Mouse (Mus musculus): ENCODE results near the gene Ano5.

The Ano5 gene

DNA sequence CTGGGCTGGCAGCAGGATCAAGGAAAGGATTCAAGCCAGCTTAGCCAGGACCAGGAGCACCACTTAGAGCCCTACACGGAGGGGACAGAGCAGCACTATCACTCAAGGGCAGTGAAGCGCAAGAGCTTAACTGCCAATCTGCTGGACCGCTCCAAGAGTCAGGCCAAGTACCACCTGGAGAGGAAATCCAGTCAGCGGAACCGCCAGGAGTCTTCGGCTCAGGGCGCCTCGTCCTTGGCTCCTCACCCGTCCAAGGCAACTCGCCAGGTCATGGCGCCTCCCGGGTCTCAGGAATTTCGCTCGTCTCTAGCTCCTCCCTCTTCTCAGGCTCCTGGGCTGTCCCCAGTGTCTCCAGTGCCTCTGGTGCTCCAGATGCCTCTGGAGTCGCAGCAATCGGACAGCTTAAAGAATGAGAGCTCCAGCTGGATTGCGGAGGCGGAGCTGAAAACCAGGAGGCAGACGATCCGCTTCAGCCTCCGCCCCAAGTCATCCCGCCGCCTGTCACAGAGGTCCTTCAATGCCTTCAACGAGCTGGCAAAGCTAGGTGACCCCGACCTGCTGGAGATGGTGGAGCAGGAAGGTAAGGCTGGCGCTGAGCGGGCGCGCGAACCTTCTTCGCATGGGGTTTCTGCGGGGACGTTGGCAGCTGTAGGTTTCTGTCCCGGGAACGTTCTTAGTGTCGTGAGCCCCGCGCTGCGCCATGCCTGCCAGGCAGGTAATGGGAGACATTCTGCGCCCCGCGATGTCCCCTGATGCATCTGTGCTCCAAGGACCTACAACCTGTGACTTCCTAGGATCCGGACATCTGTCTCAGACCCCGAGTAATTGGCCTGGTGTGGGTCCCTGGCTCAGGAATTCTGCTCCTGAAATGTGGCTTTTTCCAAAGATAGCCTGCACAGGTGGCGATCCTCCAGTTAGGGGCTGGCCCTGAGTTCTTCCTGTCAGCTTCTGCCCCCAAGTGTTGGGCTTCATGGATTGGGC lies at the start of gene Ano5:
Ano5 (plus strand) TSS at position 359 of the 981 bp plus-strand sequence.
- peak in 1 of 2 experiments; percentile 1 for DNase-seq (ENCODE audit: low spot score in 2 of 2)

DNA sequence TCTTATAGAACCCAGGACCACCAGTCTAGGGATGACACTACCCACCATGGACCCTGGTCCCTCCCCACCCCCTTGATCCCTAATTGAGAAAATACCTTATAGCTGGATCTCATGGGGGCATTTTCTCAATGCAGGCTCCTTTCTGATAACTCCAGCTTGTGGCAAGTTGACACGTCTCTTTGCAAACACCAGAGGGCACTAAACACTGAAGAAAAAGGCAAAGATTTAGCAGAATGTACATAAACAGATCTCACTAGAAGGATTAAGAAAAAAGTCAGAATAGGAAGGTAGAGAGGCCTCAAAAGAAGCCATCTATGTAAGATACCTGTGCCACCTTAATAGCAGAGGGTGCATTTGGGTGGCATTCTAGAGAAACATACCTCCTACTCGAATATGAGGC lies 11.4 kb upstream of the Ano5 start:
- no peak for DNase-seq (ENCODE audit: low spot score in 2 of 2)

DNA sequence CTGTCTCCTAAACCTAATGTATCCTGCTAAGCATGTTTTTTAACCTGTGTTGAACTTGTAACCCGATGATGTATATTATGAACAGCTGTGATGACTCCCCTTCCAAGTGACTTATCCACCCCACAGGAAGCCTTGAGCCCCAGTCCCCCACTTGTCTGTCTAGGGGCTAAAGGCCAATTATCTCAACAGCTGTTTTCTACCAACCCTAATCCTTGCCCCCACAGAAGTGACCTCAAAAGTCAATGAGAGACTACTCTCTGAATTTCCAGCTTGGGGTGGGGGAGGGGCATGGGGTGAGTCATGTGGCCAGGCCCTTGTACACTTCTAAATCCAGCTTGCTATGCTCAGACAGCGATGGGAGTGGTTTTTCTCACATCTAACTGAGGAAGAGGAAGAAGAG lies 6.9 kb upstream of the Ano5 start:
- no peak for DNase-seq (ENCODE audit: low spot score in 2 of 2)

DNA sequence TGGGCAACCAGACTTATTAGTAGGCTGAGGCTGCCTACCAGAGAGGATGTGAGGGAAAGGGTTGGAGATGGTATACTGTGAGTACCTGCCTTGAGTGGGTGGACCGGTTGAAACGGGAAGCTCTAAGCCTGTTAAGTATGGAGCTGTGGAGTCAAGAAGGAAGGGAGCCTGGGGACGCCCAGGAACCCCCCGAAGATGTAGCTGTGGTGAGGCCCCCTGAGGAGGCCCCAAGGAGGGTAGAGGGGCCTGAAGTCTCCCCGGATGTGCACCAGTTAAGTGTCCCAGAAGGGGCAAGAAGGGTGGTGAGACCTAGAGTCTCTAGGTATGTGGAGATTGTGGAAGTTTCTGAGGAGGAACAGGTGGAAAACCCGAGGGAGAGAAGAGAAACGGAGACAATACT lies 682 bp upstream of the Ano5 start:
- DNase-seq (ENCODE audit: low spot score in 2 of 2), result no peak

DNA sequence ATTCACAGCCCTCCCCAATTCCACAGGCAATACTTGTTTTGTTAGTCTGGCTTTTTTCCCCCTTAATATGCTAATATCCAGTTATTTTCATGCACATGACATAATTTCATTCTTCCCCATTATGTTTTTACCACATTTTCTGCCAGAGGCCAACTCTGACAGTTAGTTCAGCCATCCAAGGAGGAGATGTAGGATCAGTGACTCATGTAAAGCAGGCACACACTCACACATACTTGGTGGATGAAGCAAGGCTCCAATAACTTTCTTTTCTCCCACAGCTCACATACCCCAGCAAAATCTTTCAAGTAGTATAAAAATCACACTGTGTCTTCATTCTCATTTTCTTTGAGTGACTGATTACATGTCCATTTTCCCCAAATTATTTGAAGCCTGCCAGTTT lies 28.5 kb downstream of the Ano5 start:
- no peak for DNase-seq (ENCODE audit: low spot score in 2 of 2)

DNA sequence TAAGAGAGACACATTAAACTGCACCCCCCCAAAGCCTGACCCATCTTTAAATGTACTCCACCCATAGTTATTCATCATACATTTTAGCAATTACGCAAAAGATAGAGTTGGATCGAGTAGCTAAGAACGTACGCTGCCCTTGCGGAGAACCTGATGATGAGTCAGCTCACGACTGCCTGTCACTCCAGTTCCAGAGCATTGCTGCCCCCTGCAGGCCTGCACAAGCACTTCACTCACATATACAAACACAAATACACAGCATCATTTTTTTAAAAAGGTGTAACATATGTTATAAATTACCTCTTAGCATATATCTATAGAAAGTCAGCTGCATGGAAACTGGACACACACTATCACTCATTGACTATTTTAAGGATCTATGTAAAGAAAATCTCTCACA lies 29.9 kb downstream of the Ano5 start:
- no peak for DNase-seq (ENCODE audit: low spot score in 2 of 2)

DNA sequence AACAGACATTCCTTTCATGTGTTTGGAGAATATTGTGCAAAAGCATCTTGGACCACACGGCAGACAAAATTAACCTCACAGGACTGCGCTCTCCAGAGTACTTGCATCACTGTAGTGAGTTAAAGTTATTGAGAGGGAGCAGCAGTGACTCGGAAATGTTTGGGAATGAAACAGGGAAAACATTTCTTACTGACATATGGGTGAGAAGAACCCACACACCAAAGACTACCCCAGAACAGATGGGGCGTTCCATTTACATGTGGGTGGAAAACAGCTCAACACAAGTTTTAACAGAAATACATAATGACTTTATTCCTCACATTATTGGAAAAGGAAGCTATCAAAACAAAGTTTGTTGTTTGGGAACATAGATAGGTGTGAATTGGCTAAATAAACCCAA lies 89.2 kb downstream of the Ano5 start:
- DNase-seq (ENCODE audit: low spot score in 2 of 2), result no peak

DNA sequence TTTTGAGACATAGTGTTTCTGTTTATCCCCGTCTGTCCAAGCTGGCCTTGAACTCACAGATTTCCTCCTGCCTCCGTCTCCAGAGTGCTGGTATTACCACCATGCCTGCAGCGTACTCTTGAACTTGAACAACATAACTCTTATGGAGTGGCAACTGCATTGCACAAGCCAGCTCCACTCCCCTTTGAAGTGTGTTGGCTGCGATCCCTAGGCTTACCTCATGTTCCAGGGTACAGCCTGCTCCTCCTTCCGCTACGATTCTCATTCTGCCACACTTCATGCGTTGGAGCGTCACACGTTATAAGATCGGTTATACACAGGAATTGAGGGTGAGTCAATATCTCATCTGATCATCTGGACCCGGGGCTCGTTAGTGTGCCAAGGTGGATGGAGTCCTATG lies 92.9 kb downstream of the Ano5 start:
- DNase-seq (ENCODE audit: low spot score in 2 of 2), result no peak

DNA sequence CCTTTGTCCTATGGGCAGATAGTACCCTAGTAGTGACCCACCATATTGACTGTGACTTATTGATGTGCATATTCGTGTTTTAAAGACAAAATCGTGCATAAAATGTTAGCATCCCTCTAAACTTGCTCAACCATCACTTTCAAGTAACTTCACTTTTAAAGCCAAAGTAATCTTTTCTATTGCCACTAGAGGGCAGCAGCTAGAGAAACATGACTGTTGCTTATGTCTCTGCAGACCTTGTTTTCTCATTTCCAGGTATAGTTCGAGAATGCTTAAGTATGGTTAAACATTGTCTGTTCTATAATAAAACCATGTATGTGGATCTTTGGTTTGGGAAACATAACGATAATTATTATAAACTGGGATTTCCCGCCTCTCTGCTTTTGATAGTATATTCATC lies 103.6 kb downstream of the Ano5 start:
- no peak for DNase-seq (ENCODE audit: low spot score in 2 of 2)

DNA sequence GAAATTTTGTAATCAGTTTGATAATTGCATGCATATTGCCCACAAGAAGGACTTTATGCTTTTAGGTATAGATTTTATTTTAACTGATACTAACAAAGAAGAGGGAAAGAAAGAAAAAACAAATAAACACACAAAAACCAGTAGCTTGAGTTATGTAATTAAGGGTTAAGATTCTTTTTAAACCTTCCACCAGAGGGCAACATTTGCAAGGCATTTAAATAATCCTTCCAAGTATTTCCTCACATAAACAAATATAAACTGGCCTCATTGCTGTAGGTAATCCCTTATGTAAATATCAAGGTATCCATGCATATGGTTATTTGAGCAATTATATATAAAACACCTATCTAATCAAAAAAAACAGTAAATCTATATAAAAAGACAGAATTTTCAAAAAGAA lies 107.1 kb downstream of the Ano5 start:
- DNase-seq (ENCODE audit: low spot score in 2 of 2), result no peak

DNA sequence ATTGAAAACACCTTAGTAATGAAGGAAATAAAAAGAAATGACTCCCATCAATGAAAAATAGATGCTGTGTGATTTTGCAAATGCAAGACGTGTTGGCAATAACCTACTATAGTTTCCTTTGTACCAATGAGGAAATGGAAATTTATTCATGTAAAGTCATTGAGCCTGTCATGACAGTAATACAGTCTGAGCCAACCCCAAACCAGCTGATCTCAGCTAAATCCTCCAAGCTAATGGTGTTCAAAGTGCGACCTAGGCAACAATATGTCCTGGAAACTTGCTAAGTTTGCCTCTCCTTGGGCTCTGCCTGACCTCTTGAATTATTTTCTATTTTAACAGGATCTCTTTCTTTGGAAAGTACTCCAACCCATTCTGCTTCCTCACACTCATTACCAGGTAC lies 107.6 kb downstream of the Ano5 start:
- no peak for DNase-seq (ENCODE audit: low spot score in 2 of 2)

DNA sequence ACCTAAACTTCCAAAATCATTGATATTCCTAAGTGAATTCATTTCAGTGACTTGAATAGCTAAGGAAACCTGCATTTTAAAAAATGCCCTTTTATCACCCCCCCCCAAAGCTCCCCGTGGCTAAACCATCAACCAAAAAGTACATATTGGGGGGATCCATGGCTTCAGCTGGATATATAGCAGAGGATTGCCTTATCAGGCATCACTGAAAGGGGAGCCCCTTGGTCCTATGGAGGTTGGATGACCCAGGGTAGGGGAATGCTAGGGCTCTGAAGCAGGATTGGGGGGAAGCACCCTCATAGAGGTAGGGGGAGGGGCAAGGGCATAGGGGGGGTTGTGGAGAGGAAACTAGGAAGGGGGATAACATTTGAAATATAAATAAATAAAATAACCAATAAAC lies 109.1 kb downstream of the Ano5 start:
- no peak for DNase-seq (ENCODE audit: low spot score in 2 of 2)

DNA sequence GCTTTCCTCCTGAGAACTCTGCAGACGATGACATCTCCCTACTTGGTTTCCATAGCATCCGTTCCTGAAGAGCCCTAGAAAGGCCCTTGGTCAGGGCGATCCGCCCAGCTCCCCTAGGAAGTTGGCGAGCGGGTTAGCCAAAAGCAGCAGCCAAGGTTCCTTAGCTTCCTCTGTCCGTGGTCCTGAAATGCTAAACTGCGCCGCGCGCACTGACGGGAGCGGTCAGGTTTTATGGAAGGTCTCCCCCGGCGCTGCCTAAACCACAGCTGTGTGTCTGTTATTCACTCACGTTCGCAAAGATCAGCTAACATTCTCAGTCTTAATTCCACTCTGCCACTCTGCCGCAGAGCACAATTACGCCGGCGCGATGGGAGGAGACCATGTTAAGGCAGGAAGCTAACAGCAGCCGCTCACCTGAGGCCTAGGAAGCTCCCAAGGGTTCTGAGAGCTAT lies 110.9 kb downstream of the Ano5 start, which contains the start of gene Slc17a6:
Slc17a6 (plus strand) TSS at position 313 of the 452 bp plus-strand sequence.
- peak in 1 of 2 experiments; percentile 21 for DNase-seq (ENCODE audit: low spot score in 2 of 2)

DNA sequence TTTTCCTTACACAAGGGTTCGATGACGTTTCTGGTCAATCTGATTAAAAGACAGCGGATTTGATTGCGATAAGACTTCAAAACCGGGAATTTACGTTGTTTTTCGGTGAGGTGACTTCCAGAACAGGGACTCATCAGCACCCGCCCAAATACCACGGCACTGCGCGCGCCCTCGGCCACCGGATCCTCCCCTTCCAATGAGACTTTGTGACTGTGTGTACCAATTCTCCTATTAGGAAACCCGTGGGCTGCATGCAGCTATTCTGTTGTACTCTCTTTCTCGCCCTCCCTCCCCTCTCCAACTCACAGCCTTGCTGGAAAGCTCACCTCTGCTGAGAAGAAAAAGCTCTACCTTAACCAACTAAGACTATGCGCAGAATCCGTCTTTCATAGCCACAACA lies 111.4 kb downstream of the Ano5 start:
- DNase-seq (ENCODE audit: low spot score in 2 of 2), result no peak

DNA sequence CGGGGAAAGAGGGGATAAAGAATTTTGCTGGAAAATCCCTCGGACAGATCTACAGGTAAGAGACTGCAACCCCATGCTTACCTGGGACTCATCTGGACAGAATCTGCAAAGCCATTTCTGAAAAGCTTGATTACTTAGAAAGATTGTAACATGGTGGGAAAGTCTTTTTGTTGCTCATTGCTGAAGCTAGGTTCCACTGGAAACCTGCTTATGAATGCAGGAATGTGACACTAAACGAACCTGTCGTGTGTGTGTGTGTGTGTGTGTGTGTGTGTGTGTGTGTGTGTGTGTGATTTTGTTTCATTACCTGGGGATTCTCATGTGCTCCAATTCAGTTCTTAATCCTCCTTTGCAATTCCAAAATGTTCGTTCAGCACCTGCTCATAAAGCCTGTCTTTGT lies 111.8 kb downstream of the Ano5 start:
- DNase-seq (ENCODE audit: low spot score in 2 of 2), result no peak

DNA sequence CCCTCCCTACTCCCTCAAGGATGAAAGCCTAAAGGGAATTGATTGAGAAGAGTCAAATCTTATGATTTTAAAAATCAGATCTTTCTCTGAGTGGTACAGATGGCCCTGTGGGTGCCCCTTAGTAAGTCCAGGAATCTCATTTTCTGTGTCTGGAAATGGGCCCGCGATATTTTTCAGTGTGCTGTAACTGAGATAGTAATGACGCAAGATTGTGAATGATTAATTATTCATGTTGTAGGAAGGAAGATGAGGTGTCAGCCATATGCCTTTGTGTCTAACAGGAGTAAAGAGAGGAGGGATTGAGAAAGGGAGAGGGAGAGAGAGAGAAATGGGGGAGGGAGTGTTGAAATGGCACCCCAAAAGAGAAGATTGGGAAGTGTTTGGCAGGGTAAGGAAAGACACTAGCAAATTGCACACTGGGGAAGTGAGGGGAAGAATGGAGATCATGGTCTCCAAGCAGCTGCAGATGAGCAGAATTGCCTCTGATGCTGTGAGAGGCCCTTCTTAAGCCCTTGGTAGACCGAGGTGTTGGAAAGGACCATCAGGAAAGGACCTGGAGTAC lies 113.6 kb downstream of the Ano5 start:
- no peak for DNase-seq (ENCODE audit: low spot score in 2 of 2)

DNA sequence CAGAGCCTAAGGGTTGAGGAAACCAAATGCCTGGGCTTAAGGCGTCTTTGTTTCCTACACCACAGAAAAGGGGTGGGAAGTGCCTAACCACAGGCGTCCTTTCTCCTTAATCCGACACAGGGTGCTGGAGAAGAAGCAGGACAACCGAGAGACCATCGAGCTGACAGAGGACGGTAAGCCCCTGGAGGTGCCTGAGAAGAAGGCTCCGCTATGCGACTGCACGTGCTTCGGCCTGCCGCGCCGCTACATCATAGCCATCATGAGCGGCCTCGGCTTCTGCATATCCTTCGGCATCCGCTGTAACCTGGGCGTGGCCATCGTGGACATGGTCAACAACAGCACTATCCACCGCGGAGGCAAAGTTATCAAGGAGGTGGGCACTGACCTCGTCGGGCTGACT lies 114.3 kb downstream of the Ano5 start:
- no peak for DNase-seq (ENCODE audit: low spot score in 2 of 2)

DNA sequence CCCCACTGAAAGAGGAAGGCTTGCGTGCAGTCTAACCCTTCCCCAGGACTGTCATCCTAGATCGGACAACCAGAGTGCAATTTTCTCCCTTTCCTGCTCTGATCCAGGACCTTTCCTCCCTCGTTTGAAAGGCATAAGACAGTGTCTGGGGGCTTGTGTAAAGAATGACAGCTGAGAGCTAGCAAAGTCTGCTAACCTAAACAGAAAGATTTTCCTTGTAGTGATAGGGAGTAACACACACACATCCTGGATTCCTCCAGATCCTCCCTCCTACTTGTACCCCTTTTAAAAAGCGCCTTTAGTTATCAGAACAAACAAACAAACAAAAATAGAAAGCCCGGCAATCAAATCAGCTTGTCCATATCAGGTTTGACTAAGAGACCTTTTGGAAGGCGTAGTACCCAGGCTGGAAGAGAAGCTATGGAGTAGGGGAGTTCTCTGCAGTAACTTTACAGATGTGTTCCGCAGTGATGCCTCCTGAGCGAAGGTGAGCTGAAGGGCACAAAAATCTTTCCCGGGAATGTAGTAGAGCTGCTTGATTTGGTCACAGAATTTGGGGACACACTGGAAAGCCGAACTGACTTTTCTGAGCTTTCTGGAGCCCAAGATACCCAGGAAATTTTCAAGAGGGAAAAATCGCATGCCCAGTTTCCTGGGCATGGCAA lies 114.9 kb downstream of the Ano5 start:
- no peak for DNase-seq (ENCODE audit: low spot score in 2 of 2)

DNA sequence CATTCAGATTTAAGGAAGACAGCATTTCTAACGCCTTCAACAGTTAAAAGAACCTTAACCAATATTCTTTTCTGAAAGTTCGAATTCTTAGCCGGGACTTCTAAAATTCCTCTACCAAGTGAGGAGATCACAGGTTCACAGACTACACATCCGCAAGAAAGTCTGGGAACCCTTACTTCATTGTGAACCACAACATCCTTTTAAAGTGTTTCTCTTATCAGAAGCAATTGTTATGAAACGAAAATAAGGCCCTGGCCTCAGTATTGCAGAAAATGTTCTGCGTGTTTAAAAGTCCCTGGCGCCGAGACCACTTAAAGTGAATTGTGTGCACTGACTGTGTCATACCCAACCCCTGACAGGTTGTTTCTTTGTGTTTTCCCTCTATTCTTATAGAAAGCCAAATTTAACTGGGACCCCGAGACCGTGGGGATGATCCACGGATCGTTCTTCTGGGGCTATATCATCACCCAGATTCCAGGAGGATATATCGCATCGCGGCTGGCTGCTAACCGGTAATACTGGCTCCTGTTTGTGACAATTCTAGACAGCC lies 115.7 kb downstream of the Ano5 start:
- no peak for DNase-seq (ENCODE audit: low spot score in 2 of 2)

DNA sequence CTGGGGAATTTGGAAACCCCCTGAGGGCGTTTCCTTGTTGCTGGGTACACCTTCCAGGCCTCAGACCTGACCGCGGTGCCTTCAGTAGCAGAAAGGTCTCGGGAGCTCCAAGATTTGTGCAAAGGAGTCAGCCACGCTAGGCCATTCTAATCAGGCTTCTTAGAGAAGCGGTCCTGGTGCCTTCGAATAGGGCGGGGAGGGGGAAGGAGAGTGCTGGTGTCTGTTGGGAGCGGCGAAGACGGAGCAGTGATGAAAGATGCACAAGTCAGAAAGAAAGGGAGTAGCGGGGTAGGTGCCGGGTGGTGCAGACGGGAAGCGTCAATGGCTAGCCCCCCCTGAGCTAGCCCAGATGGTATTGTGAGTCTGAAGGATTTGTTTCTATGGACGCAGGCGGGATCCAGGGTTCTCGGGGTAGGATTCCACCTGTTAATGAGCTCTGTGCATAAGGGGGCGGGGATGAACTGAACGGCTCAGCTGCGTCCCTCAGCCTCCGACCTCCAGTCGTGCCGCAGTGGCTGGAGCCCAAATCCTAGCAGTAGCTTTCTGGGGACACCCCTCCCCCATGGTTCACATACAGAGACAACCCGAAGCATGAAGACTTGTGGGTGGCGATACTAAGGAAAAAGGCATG lies 116.3 kb downstream of the Ano5 start:
- no peak for DNase-seq (ENCODE audit: low spot score in 2 of 2)

DNA sequence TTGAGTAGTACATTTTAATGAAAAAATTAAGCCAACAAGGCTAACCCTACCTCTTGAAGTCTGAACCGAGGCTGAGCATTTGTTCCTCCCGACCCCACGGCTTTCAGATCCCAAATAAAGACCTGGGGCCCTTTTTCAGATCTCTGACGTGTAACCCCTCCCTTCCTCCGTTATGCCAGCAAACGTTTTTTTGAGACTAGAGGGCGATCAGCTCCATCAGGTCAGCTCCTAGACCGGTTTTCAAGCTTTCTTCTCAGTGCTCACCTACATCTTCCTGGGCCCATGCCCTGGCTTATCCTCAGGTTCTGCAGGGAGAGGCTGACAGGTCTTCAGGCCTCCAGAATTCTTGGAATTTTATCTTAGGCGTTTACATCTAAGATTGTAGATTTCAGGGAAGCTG lies 116.8 kb downstream of the Ano5 start:
- DNase-seq (ENCODE audit: low spot score in 2 of 2), result no peak

DNA sequence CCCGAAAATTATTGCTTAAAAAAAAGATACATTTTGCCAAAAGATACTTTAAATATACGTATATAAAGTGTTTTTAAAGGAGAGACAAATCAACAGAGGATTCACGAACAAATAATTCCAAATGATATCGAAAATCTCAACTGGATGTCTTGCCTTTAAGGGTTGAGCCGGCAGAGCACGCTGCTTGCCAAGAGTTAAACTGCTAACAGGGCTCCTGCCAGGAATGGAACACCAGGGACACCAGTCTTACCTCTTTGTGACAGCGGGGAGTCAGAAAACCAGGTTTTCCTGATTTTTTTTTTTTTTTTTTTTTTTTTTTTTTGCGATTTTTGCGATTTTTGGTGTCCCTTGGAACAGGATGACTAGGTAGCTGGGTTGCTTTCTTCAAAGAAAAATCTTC lies 117.5 kb downstream of the Ano5 start:
- DNase-seq (ENCODE audit: low spot score in 2 of 2), result no peak
